In genomic region chr11:115163568-115164150, GRCm38 (mm10) we compare ENCODE assay signal across 8 mouse cellular contexts. TPM values are rescaled to one million over a fixed set of nuclear protein-coding genes. Genes with fewer than 3 reads are reported as not detected.
DNase-seq lines count a peak whose midpoint lies in the region; ATAC-seq and TF ChIP-seq lines count a peak whose summit lies in the region.

No protein-coding gene starts in this region.

- H3K4me3 ChIP-seq in G1E (ENCODE audit: low read depth, low read length) = peak overlapping the region; percentile 85
- H3K4me3 ChIP-seq in forebrain, embryonic 10.5 days = peak overlapping the region; percentile 82
- peak overlapping the region; percentile 87 for H3K4me3 ChIP-seq in kidney, adult 2 months (ENCODE audit: insufficient read depth, low read depth, low read length)
- peak overlapping the region; percentile 82 for H3K4me3 ChIP-seq in stomach, embryonic 16.5 days (replicated peaks; ENCODE audit: low read length)

- TF ChIP-seq POLR2A in kidney, adult 2 months (IDR thresholded peaks at IDR 0.05; ENCODE audit: low read depth, low read length) = no peak

- H3K36me3 ChIP-seq in G1E (replicated peaks) = peaks cover 41% of the 10 kb centered on the region
- H3K36me3 ChIP-seq in forebrain, embryonic 10.5 days (replicated peaks) = no peaks in the 10 kb centered on the region
- no peaks in the 10 kb centered on the region for H3K36me3 ChIP-seq in kidney, adult 2 months (ENCODE audit: control insufficient read depth, insufficient read depth, low read length)
- no peaks in the 10 kb centered on the region for H3K36me3 ChIP-seq in stomach, embryonic 16.5 days (ENCODE audit: control insufficient read depth, insufficient read depth, low read length)

- peak overlapping the region; percentile 82 for H3K9ac ChIP-seq in stomach, embryonic 16.5 days (ENCODE audit: low read length)

- DNase-seq in cerebellum, postnatal 10 days = peak; percentile 62 to 68
- DNase-seq in G1E (ENCODE audit: low spot score) = no peak
- DNase-seq in forebrain, embryonic 10.5 days (ENCODE audit: extremely low spot score, low spot score) = no peak
- no peak for DNase-seq in kidney, adult 2 months
- peak; percentile 51 for DNase-seq in lung, postnatal 36 days

- under 1% methylated on average over 47 of the region's 47 CpGs for WGBS in forebrain, embryonic 10.5 days
- WGBS in kidney, adult 2 months = under 1% methylated on average over 47 of the region's 47 CpGs
- 0% methylated on average over 47 of the region's 47 CpGs for WGBS in stomach, embryonic 16.5 days

- no peaks in the 10 kb centered on the region for H3K9me3 ChIP-seq in G1E (replicated peaks)
- H3K9me3 ChIP-seq in forebrain, embryonic 10.5 days = no peaks in the 10 kb centered on the region
- H3K9me3 ChIP-seq in stomach, embryonic 16.5 days (replicated peaks; ENCODE audit: control insufficient read depth, low read length) = no peaks in the 10 kb centered on the region

- no peak for TF ChIP-seq CTCF in G1E (IDR thresholded peaks at IDR 0.05; ENCODE audit: low read depth, low read length)
- TF ChIP-seq CTCF in kidney, adult 2 months (conservative IDR thresholded peaks at IDR 0.05; ENCODE audit: insufficient read depth, insufficient read length, low read depth, low read length) = no peak

- H3K4me2 ChIP-seq in stomach, embryonic 16.5 days (ENCODE audit: low read depth, low read length) = peak overlapping the region; percentile 91

- ATAC-seq in cerebellum, adult (ENCODE audit: insufficient number of reproducible peaks, low FRiP score, low TSS enrichment) = no peak
- ATAC-seq in G1E (ENCODE audit: extremely low read depth, insufficient number of reproducible peaks, low FRiP score, poor library complexity, severe bottlenecking) = no peak
- peak; percentile 2; the same call in 1 of the 2 replicates for ATAC-seq in stomach, embryonic 16.5 days (ENCODE audit: insufficient read depth, low FRiP score)
- no peak; the same call in 1 of the 2 replicates for ATAC-seq in erythroid progenitor cell, adult 5-6 weeks (replicated peaks; ENCODE audit: low FRiP score, poor library complexity, severe bottlenecking)

- H3K27me3 ChIP-seq in G1E (ENCODE audit: insufficient read depth, low read length) = no peaks in the 10 kb centered on the region; the same call in 1 of the 2 replicates
- H3K27me3 ChIP-seq in forebrain, embryonic 10.5 days (ENCODE audit: poor library complexity, severe bottlenecking) = peaks cover 62% of the 10 kb centered on the region
- no peaks in the 10 kb centered on the region for H3K27me3 ChIP-seq in kidney, adult 2 months (replicated peaks; ENCODE audit: control insufficient read depth, insufficient read depth, low read length)
- H3K27me3 ChIP-seq in stomach, embryonic 16.5 days (ENCODE audit: control insufficient read depth, insufficient read depth, low read length) = no peaks in the 10 kb centered on the region

- H3K4me1 ChIP-seq in G1E (ENCODE audit: insufficient read depth, low read depth, low read length) = peaks cover 75% of the 10 kb centered on the region
- H3K4me1 ChIP-seq in forebrain, embryonic 10.5 days = peaks cover 62% of the 10 kb centered on the region
- peaks cover 20% of the 10 kb centered on the region for H3K4me1 ChIP-seq in kidney, adult 2 months (ENCODE audit: control insufficient read depth, insufficient read depth, low read length)
- H3K4me1 ChIP-seq in stomach, embryonic 16.5 days (ENCODE audit: control insufficient read depth, insufficient read depth, low read length) = peaks cover 28% of the 10 kb centered on the region

- peak overlapping the region; percentile 87 for H3K27ac ChIP-seq in forebrain, embryonic 10.5 days
- peak overlapping the region; percentile 77 for H3K27ac ChIP-seq in kidney, adult 2 months (ENCODE audit: insufficient read depth, low read depth, low read length)
- H3K27ac ChIP-seq in stomach, embryonic 16.5 days (ENCODE audit: low read length) = peak overlapping the region; percentile 74

RNA-seq across cellular contexts. Expression of gene Slc9a3r1, which starts 0.5 kb away (rescaled TPM):
- 57.3 and 65.0 TPM in 2 replicates for total RNA-seq in G1E (2014; fragmentation: Nextera tagmentation)
- 91.5 and 94.5 TPM in 2 replicates for total RNA-seq in G1E (2017)
- polyA plus RNA-seq in G1E (2012) = 285 and 357 TPM in 2 replicates
- polyA plus RNA-seq in forebrain, embryonic 10.5 days (2016; fragmentation: Nextera tagmentation; extraction: Ambion mirVana) = 36.6 and 38.1 TPM in 2 replicates
- polyA plus RNA-seq in kidney, adult 2 months (2012; rRNA removed) = 229 and 239 TPM in 2 replicates
- polyA plus RNA-seq in stomach, embryonic 16.5 days (2015; fragmentation: Nextera tagmentation; extraction: Ambion mirVana) = 136 and 138 TPM in 2 replicates
- 15.1 and 16.8 TPM in 2 replicates for total RNA-seq in erythroid progenitor cell, adult 5-6 weeks (2015; ENCODE audit: low replicate concordance)
- 13.1 and 13.7 TPM in 2 replicates for total RNA-seq in erythroid progenitor cell, adult 5-6 weeks (2017; ENCODE audit: low replicate concordance)

RNA-seq across cellular contexts. Expression of gene Tmem104, which starts 23.6 kb away (rescaled TPM):
- total RNA-seq in G1E (2014; fragmentation: Nextera tagmentation) (14.7 and 17.3 TPM in 2 replicates), G1E (2017) (2.6 and 4.2 TPM in 2 replicates)
- 16.3 and 23.2 TPM in 2 replicates for polyA plus RNA-seq in G1E (2012)
- polyA plus RNA-seq in forebrain, embryonic 10.5 days (2016; fragmentation: Nextera tagmentation; extraction: Ambion mirVana) = 8.7 and 8.8 TPM in 2 replicates
- polyA plus RNA-seq in kidney, adult 2 months (2012; rRNA removed) = 13.0 and 14.8 TPM in 2 replicates
- polyA plus RNA-seq in stomach, embryonic 16.5 days (2015; fragmentation: Nextera tagmentation; extraction: Ambion mirVana) = 8.3 and 9.7 TPM in 2 replicates
- total RNA-seq in erythroid progenitor cell, adult 5-6 weeks (2015; ENCODE audit: low replicate concordance) = 5.0 and 6.3 TPM in 2 replicates
- total RNA-seq in erythroid progenitor cell, adult 5-6 weeks (2017; ENCODE audit: low replicate concordance) = 0.64 and 6.3 TPM in 2 replicates

RNA-seq across cellular contexts. Expression of gene Nat9, which starts 24.0 kb away (rescaled TPM):
- total RNA-seq in G1E (2014; fragmentation: Nextera tagmentation) (18.0 and 21.1 TPM in 2 replicates), G1E (2017) (26.5 and 38.3 TPM in 2 replicates)
- polyA plus RNA-seq in G1E (2012) = 23.2 and 23.7 TPM in 2 replicates
- polyA plus RNA-seq in forebrain, embryonic 10.5 days (2016; fragmentation: Nextera tagmentation; extraction: Ambion mirVana) = 16.9 and 20.6 TPM in 2 replicates
- polyA plus RNA-seq in kidney, adult 2 months (2012; rRNA removed) = 32.4 and 35.3 TPM in 2 replicates
- 21.8 and 23.4 TPM in 2 replicates for polyA plus RNA-seq in stomach, embryonic 16.5 days (2015; fragmentation: Nextera tagmentation; extraction: Ambion mirVana)
- total RNA-seq in erythroid progenitor cell, adult 5-6 weeks (2015; ENCODE audit: low replicate concordance) = 9.2 and 11.2 TPM in 2 replicates
- 2.3 TPM in 1 of 2 replicates, not detected in the other for total RNA-seq in erythroid progenitor cell, adult 5-6 weeks (2017; ENCODE audit: low replicate concordance)

RNA-seq across cellular contexts. Expression of gene Cd300lf, which starts 29.9 kb away (rescaled TPM):
- total RNA-seq in G1E (2014; fragmentation: Nextera tagmentation) (not detected in 2 replicates), G1E (2017) (1.6 TPM in 2 replicates)
- not detected in 2 replicates for polyA plus RNA-seq in G1E (2012)
- polyA plus RNA-seq in forebrain, embryonic 10.5 days (2016; fragmentation: Nextera tagmentation; extraction: Ambion mirVana) = 0.09 and 0.10 TPM in 2 replicates
- polyA plus RNA-seq in kidney, adult 2 months (2012; rRNA removed) = 0.29 and 1.2 TPM in 2 replicates
- 2.0 and 3.4 TPM in 2 replicates for polyA plus RNA-seq in stomach, embryonic 16.5 days (2015; fragmentation: Nextera tagmentation; extraction: Ambion mirVana)
- 1.7 and 2.9 TPM in 2 replicates for total RNA-seq in erythroid progenitor cell, adult 5-6 weeks (2015; ENCODE audit: low replicate concordance)
- total RNA-seq in erythroid progenitor cell, adult 5-6 weeks (2017; ENCODE audit: low replicate concordance) = 8.6 and 10.7 TPM in 2 replicates

Comparison
In these comparisons a context has a peak if more than half of its experiments do, and no peak if none do; other contexts are left out.
1. DNase-seq: peak in cerebellum, postnatal 10 days (2 of 2) and lung, postnatal 36 days (single experiment); none in G1E (single experiment), forebrain, embryonic 10.5 days (single experiment) and kidney, adult 2 months (single experiment).
2. Peak in every context shown above with its lines, with median percentiles within 50 percentile points of each other: H3K4me3 ChIP-seq and H3K27ac ChIP-seq.